Mouse (Mus musculus) liver, postnatal 0 days (tissue): ENCODE results near the gene Sh3glb1.

ENCODE experiments used
- CTCF ChIP-seq: sonication (generic); IDR thresholded peaks from 2 replicates; pipeline ENCODE4 v1.5.1; 2016; ENCODE audit warnings: antibody characterized with exemption, low read depth
- EP300 ChIP-seq: IDR thresholded peaks from 2 replicates; pipeline ENCODE4 v1.6.1; 2016; ENCODE audit warnings: antibody characterized with exemption, low read depth, mild to moderate bottlenecking

DNA sequence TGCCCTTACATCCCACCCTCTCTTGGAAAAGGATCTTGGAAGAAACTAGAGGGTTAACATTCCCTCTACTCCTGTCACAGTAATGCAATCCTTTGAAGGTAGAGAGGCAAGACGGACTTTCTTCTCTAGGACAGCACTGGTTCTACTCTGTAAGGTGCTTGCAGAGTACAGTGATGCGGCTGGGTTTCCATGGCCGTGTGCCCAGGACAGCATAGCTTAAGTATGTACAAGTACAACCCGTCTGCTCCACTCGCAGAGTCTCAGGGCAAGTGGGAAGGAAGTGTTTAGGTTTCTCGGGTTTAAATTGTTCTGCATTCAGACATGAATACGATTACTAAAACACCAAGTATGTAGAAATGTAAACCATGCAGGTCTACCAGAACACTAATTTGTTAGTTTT, 25.2 kb downstream of the Sh3glb1 start:
- TF ChIP-seq CTCF (no peak), EP300 (no peak)
